Mouse (Mus musculus) adrenal gland, postnatal 36 days (tissue): Measurements from ENCODE around the gene Gm20906. TPM values are rescaled to one million over a fixed set of nuclear protein-coding genes. Genes with fewer than 3 reads are reported as not detected.
"Not testable (repeated sequence)": the region's sequence is repeated elsewhere in the genome, so short reads cannot be mapped to it uniquely, and the experiment has no call there.

ENCODE experiments used
- DNase-seq, 2 experiments: peaks; one replicate each; pipeline ENCODE4 v3.0.0; 2021; ENCODE audit warnings: mixed read lengths in 1 of 2
- long read RNA-seq, 2 experiments: library from polyadenylated mRNA; stranded (forward); transcript quantifications; one replicate each; pipeline ENCODE4 v2.0.0; 2021; ENCODE audit warnings: borderline sequencing depth in 2 of 2
- total RNA-seq, 2 experiments: library from RNA; stranded (reverse); gene quantifications; 2 replicates each; pipeline ENCODE4 v1.2.3; 2021

Gene Gm20906
- not detected for total RNA-seq
- long read RNA-seq, experiment 1, result 0 reads
- long read RNA-seq, experiment 2, result 0 reads

DNA sequence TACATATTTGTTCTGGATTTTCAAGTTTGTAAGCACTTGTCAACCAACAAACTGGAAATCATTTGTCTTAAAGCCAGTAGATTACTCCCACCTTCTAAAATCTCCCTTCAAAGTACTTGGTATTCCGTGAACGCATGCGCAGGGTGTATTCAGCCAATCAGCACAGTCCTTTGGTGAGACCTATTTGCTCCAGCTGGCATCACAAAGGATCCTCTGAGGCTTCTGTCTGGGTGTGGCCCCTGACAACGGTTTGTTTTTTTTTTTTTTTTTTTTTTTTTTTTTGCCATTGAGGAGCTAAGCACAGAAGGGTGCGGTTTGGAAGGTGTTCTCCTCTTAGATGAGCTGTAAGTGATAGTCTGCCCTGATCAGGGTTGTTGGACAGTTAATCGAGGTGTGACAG is at the start of gene Gm20906:
TSS of gene Gm20906 (plus strand) at position 301 of the 400 bp plus-strand sequence.
- not testable (repeated sequence) for DNase-seq
